Mouse (Mus musculus): ENCODE measurements around the gene Tgfbi. TPM values are rescaled to one million over a fixed set of nuclear protein-coding genes. Genes with fewer than 3 reads are reported as not detected.

Gene Tgfbi
- 1 to 10 TPM; 2.8 to 3.4 TPM for total RNA-seq (2021)

DNA sequence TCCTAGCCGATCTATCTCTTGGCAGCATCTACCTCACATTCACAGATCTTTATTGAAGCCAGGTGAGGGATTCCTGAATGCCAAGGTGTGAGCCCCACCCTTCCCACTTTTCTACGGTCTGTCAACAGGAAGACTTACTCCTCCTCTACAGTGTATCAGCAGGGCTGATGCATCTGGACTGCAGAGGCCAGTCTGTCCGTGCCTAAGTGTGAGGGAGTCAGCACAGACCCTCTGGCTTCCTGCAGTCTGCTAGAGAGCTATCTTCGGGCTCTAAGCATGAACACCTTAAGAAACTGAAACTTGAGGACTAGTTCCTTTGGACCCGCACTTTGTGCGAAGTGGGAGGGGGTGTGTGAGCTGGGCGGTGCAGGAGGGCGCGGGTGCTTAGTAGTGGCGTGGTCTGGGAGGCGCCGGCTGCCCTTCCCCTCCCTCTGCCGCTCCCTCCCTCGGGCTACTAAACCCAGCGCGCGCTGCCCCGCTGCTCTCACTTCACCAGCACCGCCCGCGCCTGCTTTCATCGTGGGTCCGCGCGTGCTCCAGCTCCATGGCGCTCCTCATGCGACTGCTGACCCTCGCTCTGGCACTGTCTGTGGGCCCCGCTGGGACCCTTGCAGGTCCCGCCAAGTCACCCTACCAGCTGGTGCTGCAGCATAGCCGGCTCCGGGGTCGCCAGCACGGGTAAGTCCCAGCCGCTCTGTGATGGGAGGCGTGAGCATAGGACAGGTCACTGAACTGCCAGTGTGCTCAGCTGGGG, at the start of gene Tgfbi:
Tgfbi (plus strand) TSS at position 421 of the 754 bp plus-strand sequence.
- no peak for DNase-seq

GRCm38 (mm10) chr13:56559841-56560370, 49.4 kb upstream of the Tgfbi start:
- DNase-seq: no peak

DNA sequence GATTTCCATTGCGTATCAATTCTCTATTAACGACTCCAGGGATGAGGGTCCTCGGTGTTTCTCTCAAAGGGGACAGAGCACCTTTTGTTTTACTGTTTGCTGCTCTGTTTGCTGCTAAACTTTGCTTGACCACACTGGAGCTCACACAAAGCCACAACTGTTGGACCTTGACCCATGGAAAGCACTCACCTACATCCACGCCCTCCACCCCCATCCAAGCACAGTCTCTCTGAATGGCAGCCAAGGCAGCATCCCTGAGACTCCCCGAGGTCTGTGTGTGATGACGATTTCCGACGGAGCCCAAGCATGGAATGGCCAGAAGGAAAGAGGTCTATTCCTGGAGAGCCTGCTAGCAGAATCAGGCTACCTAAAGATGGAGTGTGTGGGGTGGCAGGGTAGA, 48.2 kb upstream of the Tgfbi start:
- DNase-seq: no peak

DNA sequence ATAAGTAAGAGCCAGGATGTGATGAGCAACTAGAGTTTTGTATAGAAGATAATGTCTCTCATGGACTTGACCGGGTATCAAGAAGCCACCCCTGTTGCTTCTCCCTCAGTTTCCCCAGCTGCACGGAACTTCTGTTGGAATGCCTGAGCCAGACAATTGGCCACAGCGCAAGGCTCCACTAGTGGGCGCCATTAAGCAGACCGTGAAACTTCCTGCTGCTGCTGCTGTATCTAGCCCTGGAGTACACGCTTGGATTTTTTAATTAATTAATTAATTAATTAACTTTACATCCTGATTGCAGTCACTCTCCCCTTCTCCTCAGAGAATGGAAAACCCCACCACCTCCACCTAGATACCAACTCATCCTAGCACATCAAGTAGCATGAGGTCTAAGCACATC, 46.2 kb upstream of the Tgfbi start:
- DNase-seq: peak in 1 of 2 experiments; percentile 20

DNA sequence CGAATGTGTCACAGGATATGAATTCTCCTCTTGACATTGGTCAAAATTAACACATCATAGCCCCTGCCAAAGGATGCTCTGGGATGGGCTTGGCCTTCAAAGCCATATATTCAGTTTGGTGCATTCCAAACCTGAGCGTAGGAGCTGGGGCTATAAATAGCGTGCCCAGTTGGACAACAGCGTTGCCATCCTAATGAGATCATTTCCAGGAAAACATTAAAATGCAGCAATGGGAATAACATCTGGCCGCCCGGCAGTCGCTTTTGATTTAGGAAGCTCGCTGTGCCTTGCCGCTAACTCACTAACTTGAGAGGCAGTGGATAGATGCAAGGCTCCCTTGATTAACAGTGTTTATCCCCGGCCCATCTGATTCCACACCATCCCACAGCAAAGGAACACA, 43.0 kb upstream of the Tgfbi start:
- no peak for DNase-seq

- DNase-seq: no peak
These were observed 37.7 kb upstream of the Tgfbi start for GRCm38 (mm10) chr13:56571645-56572044.

- DNase-seq: no peak
These were observed 34.2 kb upstream of the Tgfbi start for GRCm38 (mm10) chr13:56575074-56575473.

DNA sequence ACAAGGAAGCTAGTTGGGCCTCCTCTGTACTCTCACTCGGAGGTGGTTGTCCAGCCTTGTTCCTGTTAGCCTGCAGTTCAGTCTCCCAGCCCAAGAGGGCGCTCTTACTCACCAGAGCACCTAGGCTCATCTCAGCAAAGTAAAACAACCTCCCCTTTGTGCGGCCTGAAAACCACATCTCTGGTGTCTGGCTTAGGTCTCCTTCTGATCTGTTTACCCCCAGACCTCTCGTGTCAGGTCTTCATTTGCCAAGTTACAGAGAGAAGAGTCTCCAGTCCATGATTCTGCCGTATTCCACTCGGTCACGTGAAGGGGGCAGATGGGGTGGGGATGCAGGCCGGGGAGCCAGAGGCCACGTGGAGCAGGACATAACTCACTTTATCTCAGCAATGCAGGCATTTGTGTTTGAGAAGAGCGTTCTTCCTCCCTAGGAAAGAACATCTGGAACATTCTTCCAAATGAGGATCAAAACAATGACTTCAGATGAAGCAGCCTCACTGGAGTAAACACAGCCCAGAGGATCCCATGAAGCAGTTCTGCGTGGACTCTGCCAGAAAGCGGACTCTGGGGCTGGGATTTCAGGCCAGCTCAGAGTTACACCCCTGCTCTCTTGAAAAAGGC, 33.5 kb upstream of the Tgfbi start:
- peak; percentile 49 for DNase-seq

DNA sequence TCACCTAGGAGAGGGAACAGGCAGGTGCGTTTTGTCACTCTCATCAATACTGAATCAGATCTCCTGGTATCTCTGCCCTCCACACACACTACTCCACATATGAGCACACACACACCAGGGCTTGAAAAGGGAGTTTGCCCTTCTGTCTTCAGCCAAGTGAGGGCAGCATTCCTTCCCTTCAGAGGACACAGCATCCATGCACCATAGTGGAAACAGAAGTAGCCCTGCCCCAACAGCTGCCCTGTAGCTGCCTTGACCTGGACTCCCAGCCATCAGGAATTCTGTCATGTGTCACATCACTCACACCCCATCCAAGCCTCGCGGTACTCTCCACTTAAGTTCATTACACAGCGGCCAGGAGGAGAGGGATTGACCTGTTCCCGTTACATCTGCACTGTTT, 31.2 kb upstream of the Tgfbi start:
- no peak for DNase-seq

- no peak for DNase-seq
These were observed 28.9 kb upstream of the Tgfbi start for GRCm38 (mm10) chr13:56580450-56580849.

DNA sequence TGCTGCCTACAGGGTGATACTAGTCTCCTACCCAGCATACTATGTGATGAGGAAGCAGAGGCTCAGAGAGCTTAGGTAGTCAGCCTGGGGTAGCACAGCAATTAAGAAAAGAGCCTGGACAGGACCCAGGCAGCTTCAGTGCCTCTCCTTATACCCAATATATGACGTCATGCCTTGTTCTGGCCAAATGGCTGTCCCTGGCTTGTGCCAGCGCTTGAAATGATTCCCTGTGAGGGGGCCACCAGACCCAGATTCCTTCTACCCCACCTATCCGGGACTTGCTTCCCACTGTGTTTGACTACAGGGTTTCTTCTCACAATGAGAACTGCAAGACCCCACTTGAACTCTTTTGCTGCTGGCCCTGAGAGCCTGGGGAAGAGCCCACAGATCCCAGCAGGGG, 27.8 kb upstream of the Tgfbi start:
- DNase-seq: peak in 1 of 2 experiments; percentile 19

DNA sequence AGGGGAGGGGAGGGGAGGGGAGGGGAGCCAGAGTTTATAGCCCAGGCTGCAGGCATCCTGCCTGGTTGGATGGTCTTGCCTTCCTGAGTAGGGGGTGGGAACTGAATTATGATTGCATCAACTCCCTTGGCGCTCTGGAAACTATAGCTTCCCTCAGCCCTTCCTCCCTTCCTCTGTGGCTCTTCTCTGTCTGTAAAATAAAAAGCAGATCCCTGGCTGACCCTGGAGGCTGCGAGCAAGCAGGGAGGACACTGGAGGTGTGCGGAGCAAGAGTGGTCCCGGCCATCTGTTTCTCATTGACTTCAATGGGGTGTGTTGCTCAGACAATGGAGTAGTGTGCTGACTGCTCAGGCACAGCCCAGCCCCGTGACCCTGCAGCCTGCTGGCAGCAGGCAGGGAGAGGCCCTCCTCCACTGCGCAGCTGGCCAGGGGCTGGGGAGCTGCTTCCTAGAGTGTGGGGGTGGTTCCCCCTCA, 27.3 kb upstream of the Tgfbi start:
- DNase-seq: peak; percentile 35 to 45

GRCm38 (mm10) chr13:56582720-56583119, 26.6 kb upstream of the Tgfbi start:
- DNase-seq: no peak

GRCm38 (mm10) chr13:56586046-56586445, 23.3 kb upstream of the Tgfbi start:
- DNase-seq: no peak

DNA sequence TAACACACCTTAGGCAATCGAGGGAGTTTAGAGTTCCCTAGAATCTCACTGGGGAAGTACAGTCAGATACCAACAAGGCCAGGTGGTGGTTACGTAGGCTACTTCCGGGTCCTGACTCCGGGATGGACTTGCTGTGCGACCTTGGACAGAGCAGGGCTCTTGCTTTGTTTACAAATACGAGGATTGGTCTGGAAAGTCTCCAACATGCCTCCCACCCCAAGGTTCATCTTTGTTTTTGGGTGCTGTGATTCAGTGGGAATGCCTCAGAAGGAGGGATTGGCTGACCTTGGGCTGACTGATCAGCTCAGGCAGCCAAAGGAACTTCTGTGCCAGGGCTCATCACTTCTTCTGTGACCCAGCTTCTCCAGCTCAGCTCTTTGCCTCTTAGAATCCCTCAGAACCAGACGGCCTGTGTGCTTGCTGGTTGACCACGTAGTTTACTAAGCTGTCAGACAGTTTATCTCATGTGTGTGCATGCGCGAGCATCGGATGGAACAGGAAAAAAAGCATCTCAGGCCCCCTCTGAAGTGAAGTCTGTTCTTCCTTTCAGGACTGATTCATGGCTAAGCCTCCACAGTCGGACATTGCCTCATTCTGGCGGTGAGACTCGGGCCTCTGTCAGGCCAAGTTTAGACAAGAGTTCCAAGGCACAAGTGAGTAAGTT, 20.7 kb upstream of the Tgfbi start:
- no peak for DNase-seq

DNA sequence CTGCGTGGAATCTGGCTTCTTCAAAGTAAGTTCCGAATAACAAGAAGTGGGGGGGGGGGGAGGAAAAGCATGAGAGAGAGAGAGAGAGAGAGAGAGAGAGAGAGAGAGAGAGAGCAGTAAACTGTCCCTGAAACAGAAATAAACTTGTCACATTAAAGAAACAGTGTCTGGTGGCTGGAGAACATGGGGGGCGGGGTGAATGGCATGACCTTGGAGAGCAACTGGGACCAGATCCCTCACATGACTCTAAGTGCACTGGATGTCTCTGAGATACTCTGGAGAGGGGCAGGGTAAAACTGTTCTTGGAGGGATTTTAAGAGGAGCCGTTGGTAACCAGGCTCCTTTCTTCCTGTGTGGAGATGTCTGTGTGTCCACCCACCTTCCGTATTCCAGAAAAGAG, 19.1 kb upstream of the Tgfbi start:
- DNase-seq: no peak

GRCm38 (mm10) chr13:56591191-56591590, 18.1 kb upstream of the Tgfbi start:
- no peak for DNase-seq

DNA sequence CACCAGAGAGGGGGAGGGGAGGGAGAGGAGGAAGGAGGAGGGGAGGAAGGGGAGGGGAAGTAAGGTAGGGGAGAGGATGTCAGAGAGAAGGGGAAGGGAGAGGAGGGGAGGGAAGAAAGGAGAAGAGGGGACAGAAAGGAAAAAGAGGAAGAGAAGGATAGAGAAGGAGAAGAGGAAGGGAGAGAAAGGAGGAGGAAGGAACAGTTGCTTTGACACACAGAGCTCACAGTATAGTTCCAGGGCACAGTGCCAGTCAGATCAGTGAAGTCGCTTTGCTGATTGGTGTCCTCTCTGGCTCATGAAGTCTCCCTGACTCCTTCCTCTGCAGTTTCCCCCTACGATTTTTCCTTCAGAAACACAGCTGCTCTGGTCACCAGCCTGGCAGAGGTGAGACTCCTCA, 17.4 kb upstream of the Tgfbi start:
- no peak for DNase-seq

- DNase-seq: no peak
These were observed 16.1 kb upstream of the Tgfbi start for GRCm38 (mm10) chr13:56593196-56593595.

DNA sequence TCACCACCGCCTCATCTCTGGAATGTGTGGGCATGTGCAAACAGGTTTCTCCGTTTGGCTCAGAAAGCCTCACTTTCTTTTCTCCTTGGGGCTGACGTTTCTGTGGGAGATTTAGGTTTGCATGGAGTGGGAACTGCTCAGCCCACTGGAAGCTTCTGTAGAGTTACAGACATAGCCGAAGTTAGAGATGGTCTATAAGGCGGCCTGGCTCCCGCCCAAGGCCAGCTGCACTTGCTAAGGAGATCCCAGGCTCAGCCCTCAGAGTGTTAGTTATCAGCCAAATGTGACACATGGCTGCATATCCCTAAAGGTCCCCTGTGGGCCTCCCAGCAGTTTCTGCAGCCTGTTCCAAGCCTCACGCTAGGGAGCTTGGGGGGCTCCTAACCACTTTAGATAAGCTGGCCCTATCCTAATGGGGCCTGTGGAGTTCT, 15.3 kb upstream of the Tgfbi start:
- no peak for DNase-seq

DNA sequence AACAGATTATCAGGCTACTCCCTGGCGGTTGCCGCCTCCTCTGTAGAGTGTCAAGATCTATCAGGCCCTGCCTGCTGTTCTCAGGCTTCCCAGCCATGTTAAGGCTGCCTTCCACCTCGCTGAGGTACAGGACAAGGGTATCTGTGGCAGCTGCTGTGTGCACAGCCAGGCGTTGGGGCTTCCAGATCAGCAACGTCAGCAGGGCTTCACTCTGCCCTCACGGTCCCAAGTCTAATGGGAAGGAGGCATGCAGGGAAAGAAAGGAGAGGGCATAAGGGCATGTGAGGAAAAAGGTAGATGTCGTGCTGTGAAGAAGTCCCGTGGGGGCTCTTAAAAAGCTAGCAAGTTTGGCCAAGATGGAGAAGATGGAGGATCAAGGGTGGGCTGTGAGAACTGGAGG, 14.1 kb upstream of the Tgfbi start:
- no peak for DNase-seq

- no peak for DNase-seq
These were observed 12.0 kb upstream of the Tgfbi start for GRCm38 (mm10) chr13:56597296-56597695.
